Mouse (Mus musculus): Measurements from ENCODE around the gene Tctex1d1.

GRCm38 (mm10) chr4:102978440-102978839 lies at the start of gene Tctex1d1:
- TF ChIP-seq GATA1 (IDR thresholded peaks at IDR 0.05; ENCODE audit: low read length) (no peak), TAL1 (IDR thresholded peaks at IDR 0.05; ENCODE audit: low read length) (no peak)
